Mouse (Mus musculus): ENCODE measurements at regions not wholly inside any gene's neighbourhood (a gene's known extent, or its start where the extent isn't known, plus 50 kb on each side); places are given as distances from the start of the nearest gene placed in this dataset.
"Not testable (repeated sequence)": the region's sequence is repeated elsewhere in the genome, so short reads cannot be mapped to it uniquely, and the experiment has no call there.

- 72% methylated on average over 12 of the region's 12 CpGs for WGBS
- Histone ChIP-seq H3K36me3 (no peaks in the 10 kb centered on the region), H3K27ac (no peak overlapping the region), H3K4me3 (no peak overlapping the region), H3K27me3 (peaks cover 3% of the 10 kb centered on the region; the same call in 1 of the 2 replicates), H3K4me2 (replicated peaks) (no peak overlapping the region), H3K4me1 (no peaks in the 10 kb centered on the region), H3K9ac (no peak overlapping the region), H3K9me3 (replicated peaks) (0 out of 2 replicates have a peak, but pooled peaks cover 3% of the 10 kb centered on the region)
- no peak for ATAC-seq (ENCODE audit: low FRiP score)
These were observed 292.2 kb downstream of the Setd4 start for GRCm38 (mm10) chr16:93311644-93312043.

GRCm38 (mm10) chr16:93308666-93309360 is 295.1 kb downstream of the Setd4 start:
- Histone ChIP-seq H3K9me3 (replicated peaks) (0 out of 2 replicates have a peak, but pooled peaks cover 3% of the 10 kb centered on the region), H3K9ac (no peak overlapping the region), H3K27ac (no peak overlapping the region), H3K4me2 (replicated peaks) (no peak overlapping the region), H3K36me3 (no peaks in the 10 kb centered on the region), H3K4me3 (no peak overlapping the region), H3K4me1 (no peaks in the 10 kb centered on the region), H3K27me3 (peaks cover 3% of the 10 kb centered on the region; the same call in 1 of the 2 replicates)
- WGBS = 94% methylated on average over 2 of the region's 2 CpGs
- no peak for ATAC-seq (ENCODE audit: low FRiP score)

- no peak overlapping the region for H3K4me2 ChIP-seq (replicated peaks)
- H3K27ac ChIP-seq = no peak overlapping the region
- no peak overlapping the region for H3K4me3 ChIP-seq
- H3K4me1 ChIP-seq = no peaks in the 10 kb centered on the region
- H3K9ac ChIP-seq = no peak overlapping the region
- H3K36me3 ChIP-seq = no peaks in the 10 kb centered on the region
- WGBS = 92% methylated on average over 18 of the region's 18 CpGs
- H3K9me3 ChIP-seq (replicated peaks) = 0 out of 2 replicates have a peak, but pooled peaks cover 3% of the 10 kb centered on the region
- ATAC-seq (ENCODE audit: low FRiP score) = no peak
- H3K27me3 ChIP-seq = peaks cover 3% of the 10 kb centered on the region; the same call in 1 of the 2 replicates
These were observed 296.9 kb downstream of the Setd4 start for GRCm38 (mm10) chr16:93306951-93307350.

- not testable (repeated sequence) for H3K9me3 ChIP-seq (replicated peaks); H3K36me3 ChIP-seq; H3K4me1 ChIP-seq; H3K4me2 ChIP-seq (replicated peaks); H3K9ac ChIP-seq; ATAC-seq (ENCODE audit: low FRiP score); H3K4me3 ChIP-seq; H3K27me3 ChIP-seq; H3K27ac ChIP-seq
- 63% methylated on average over 7 of the region's 7 CpGs for WGBS
These were observed 297.7 kb downstream of the Setd4 start for GRCm38 (mm10) chr16:93306140-93306539.

- H3K4me2 ChIP-seq (replicated peaks) = no peak overlapping the region
- H3K36me3 ChIP-seq = no peaks in the 10 kb centered on the region
- H3K4me3 ChIP-seq = no peak overlapping the region
- no peak overlapping the region for H3K9ac ChIP-seq
- H3K27ac ChIP-seq = no peak overlapping the region
- no peak for ATAC-seq (ENCODE audit: low FRiP score)
- H3K9me3 ChIP-seq (replicated peaks) = no peaks in the 10 kb centered on the region
- H3K4me1 ChIP-seq = peaks cover 10% of the 10 kb centered on the region
- H3K27me3 ChIP-seq = peaks cover 26% of the 10 kb centered on the region
- WGBS = 47% methylated on average over 4 of the region's 5 CpGs
These were observed 309.4 kb downstream of the Setd4 start for GRCm38 (mm10) chr16:93294430-93294829.

- H3K4me3 ChIP-seq = no peak overlapping the region
- WGBS = 22% methylated on average over 13 of the region's 13 CpGs
- H3K36me3 ChIP-seq = no peaks in the 10 kb centered on the region
- H3K27ac ChIP-seq = no peak overlapping the region
- peak; percentile 74 for ATAC-seq (ENCODE audit: low FRiP score)
- H3K9ac ChIP-seq = no peak overlapping the region
- peaks cover 10% of the 10 kb centered on the region for H3K4me1 ChIP-seq
- peaks cover 26% of the 10 kb centered on the region for H3K27me3 ChIP-seq
- no peaks in the 10 kb centered on the region for H3K9me3 ChIP-seq (replicated peaks)
- no peak overlapping the region; the same call in 1 of the 2 replicates for H3K4me2 ChIP-seq (replicated peaks)
These were observed 310.8 kb downstream of the Setd4 start for GRCm38 (mm10) chr16:93292965-93293653.

GRCm38 (mm10) chr16:93292181-93292834 is 311.6 kb downstream of the Setd4 start:
- ATAC-seq (ENCODE audit: low FRiP score) = no peak; the same call in 1 of the 2 replicates
- no peaks in the 10 kb centered on the region for H3K36me3 ChIP-seq
- H3K4me2 ChIP-seq (replicated peaks) = no peak overlapping the region; the same call in 1 of the 2 replicates
- H3K4me3 ChIP-seq = no peak overlapping the region
- H3K9me3 ChIP-seq (replicated peaks) = no peaks in the 10 kb centered on the region
- H3K9ac ChIP-seq = no peak overlapping the region
- H3K27ac ChIP-seq = no peak overlapping the region
- peaks cover 10% of the 10 kb centered on the region for H3K4me1 ChIP-seq
- peaks cover 26% of the 10 kb centered on the region for H3K27me3 ChIP-seq
- 28% methylated on average over 14 of the region's 14 CpGs for WGBS

GRCm38 (mm10) chr16:93288036-93288435 is 315.8 kb downstream of the Setd4 start:
- Histone ChIP-seq H3K27me3 (peaks cover 13% of the 10 kb centered on the region), H3K4me2 (replicated peaks) (no peak overlapping the region)
- WGBS = 62% methylated on average over 3 of the region's 3 CpGs

GRCm38 (mm10) chr16:93287520-93287919 is 316.3 kb downstream of the Setd4 start:
- no peaks in the 10 kb centered on the region for H3K9me3 ChIP-seq (replicated peaks)
- peaks cover 11% of the 10 kb centered on the region for H3K27me3 ChIP-seq
- peaks cover 6% of the 10 kb centered on the region; the same call in 1 of the 2 replicates for H3K4me1 ChIP-seq
- H3K4me3 ChIP-seq = no peak overlapping the region
- no peaks in the 10 kb centered on the region for H3K36me3 ChIP-seq
- H3K9ac ChIP-seq = no peak overlapping the region
- no peak overlapping the region for H3K4me2 ChIP-seq (replicated peaks)
- WGBS = 77% methylated on average over 2 of the region's 2 CpGs
- no peak for ATAC-seq (ENCODE audit: low FRiP score)
- no peak overlapping the region for H3K27ac ChIP-seq

More at GRCm38 (mm10) chr16:93288036-93288435, 315.8 kb downstream of the Setd4 start:
- H3K36me3 ChIP-seq = no peaks in the 10 kb centered on the region
- H3K4me1 ChIP-seq = peaks cover 10% of the 10 kb centered on the region
- ATAC-seq (ENCODE audit: low FRiP score) = no peak
- no peak overlapping the region for H3K9ac ChIP-seq
- no peak overlapping the region for H3K4me3 ChIP-seq
- H3K9me3 ChIP-seq (replicated peaks) = no peaks in the 10 kb centered on the region
- no peak overlapping the region for H3K27ac ChIP-seq

GRCm38 (mm10) chr16:93286816-93287215 is 317.0 kb downstream of the Setd4 start:
- no peaks in the 10 kb centered on the region for H3K36me3 ChIP-seq
- H3K4me3 ChIP-seq = no peak overlapping the region
- peaks cover 12% of the 10 kb centered on the region for H3K27me3 ChIP-seq
- H3K27ac ChIP-seq = no peak overlapping the region
- H3K4me2 ChIP-seq (replicated peaks) = no peak overlapping the region
- no peaks in the 10 kb centered on the region for H3K9me3 ChIP-seq (replicated peaks)
- no peak overlapping the region for H3K9ac ChIP-seq
- H3K4me1 ChIP-seq = peaks cover 2% of the 10 kb centered on the region; the same call in 1 of the 2 replicates
- ATAC-seq (ENCODE audit: low FRiP score) = no peak
- 84% methylated on average over 3 of the region's 3 CpGs for WGBS

- Histone ChIP-seq H3K36me3 (no peaks in the 10 kb centered on the region), H3K27ac (no peak overlapping the region), H3K4me1 (peaks cover 3% of the 10 kb centered on the region; the same call in 1 of the 2 replicates), H3K9me3 (replicated peaks) (no peaks in the 10 kb centered on the region), H3K4me3 (no peak overlapping the region), H3K27me3 (peaks cover 9% of the 10 kb centered on the region), H3K4me2 (replicated peaks) (no peak overlapping the region), H3K9ac (no peak overlapping the region)
- 96% methylated on average over 6 of the region's 6 CpGs for WGBS
- no peak for ATAC-seq (ENCODE audit: low FRiP score)
These were observed 318.7 kb downstream of the Setd4 start for GRCm38 (mm10) chr16:93285191-93285590.

GRCm38 (mm10) chr16:93281715-93282114 is 322.1 kb downstream of the Setd4 start:
- no peak for ATAC-seq (ENCODE audit: low FRiP score)
- peaks cover 3% of the 10 kb centered on the region; the same call in 1 of the 2 replicates for H3K4me1 ChIP-seq
- H3K27ac ChIP-seq = no peak overlapping the region

More at GRCm38 (mm10) chr16:93281715-93282114, 322.1 kb downstream of the Setd4 start:
- H3K9me3 ChIP-seq (replicated peaks) = no peaks in the 10 kb centered on the region
- peaks cover 4% of the 10 kb centered on the region; the same call in 1 of the 2 replicates for H3K27me3 ChIP-seq
- no peak overlapping the region for H3K4me2 ChIP-seq (replicated peaks)
- WGBS = 28% methylated on average over 1 of the region's 1 CpGs
- no peaks in the 10 kb centered on the region for H3K36me3 ChIP-seq
- H3K9ac ChIP-seq = no peak overlapping the region
- no peak overlapping the region for H3K4me3 ChIP-seq

Data from hindbrain, embryonic 12.5 days (tissue).